Mouse (Mus musculus): ENCODE measurements around the gene Ugp2. TPM values are rescaled to one million over a fixed set of nuclear protein-coding genes. Genes with fewer than 3 reads are reported as not detected.
"Not testable (repeated sequence)": the region's sequence is repeated elsewhere in the genome, so short reads cannot be mapped to it uniquely, and the experiment has no call there.

The Ugp2 gene
- total RNA-seq, 2 experiments from 2014 or later, result 381 to 442 TPM

GRCm38 (mm10) chr11:21343490-21343889 lies 27.5 kb downstream of the Ugp2 start:
- intact Hi-C loops (cut with DNase I), result no loop called here
- DNase-seq, result no peak

GRCm38 (mm10) chr11:21339088-21339487 lies 31.9 kb downstream of the Ugp2 start:
- intact Hi-C loops (cut with DNase I), result no loop called here
- DNase-seq, result no peak

GRCm38 (mm10) chr11:21337855-21338254 lies 33.1 kb downstream of the Ugp2 start:
- DNase-seq, result peak in 1 of 2 experiments; percentile 45

GRCm38 (mm10) chr11:21332639-21333295 lies 38.2 kb downstream of the Ugp2 start:
- intact Hi-C loops (cut with DNase I), result no loop called here

More at GRCm38 (mm10) chr11:21337855-21338254, 33.1 kb downstream of the Ugp2 start:
- intact Hi-C loops (cut with DNase I), result no loop called here

DNA sequence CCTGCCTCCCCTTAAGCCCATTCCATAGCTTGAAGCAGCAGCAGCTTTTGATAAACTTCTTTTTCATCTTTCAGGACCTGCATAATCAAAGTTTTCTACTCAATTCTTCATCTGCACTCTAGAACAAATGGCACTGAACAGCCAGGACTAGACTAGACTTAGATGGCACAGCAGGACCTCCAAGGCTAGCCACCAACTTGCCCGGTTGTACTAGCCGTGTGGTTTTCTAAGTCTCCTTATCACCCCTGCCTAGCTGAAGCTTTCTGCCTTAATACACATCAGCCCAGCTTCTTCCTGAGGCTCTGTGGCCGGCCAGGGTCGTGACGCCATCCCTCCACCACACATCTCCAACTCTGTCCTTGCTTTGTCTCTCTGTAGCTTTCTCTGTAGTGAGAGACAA lies 42.9 kb downstream of the Ugp2 start:
- intact Hi-C loops (cut with DNase I), result no loop called here
- no peak for DNase-seq

More at GRCm38 (mm10) chr11:21332639-21333295, 38.2 kb downstream of the Ugp2 start:
- DNase-seq, result no peak

DNA sequence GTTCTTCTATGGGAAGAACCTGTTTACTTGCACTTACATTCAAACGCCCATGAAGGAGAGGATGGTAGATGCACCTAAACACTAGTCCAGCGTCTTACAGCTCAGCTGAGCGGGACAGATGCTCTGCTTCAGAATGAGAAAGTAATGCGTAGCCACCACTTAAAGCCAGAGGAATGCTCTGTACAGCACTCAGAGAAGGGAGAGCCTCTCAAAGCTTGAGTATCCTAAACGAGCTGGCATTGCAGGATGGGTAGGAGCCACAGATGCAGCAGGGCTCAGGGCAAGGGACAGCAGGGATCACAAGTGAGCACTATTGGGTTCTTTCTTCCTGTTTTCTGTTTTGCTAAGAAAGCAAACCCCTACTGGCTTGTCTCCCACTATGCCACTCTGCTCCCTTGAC lies 43.5 kb downstream of the Ugp2 start:
- DNase-seq, result no peak
- intact Hi-C loops (cut with DNase I), result no loop called here

- DNase-seq, result no peak
- intact Hi-C loops (cut with DNase I), result no loop called here
Observed at GRCm38 (mm10) chr11:21326770-21327169, 44.2 kb downstream of the Ugp2 start.

DNA sequence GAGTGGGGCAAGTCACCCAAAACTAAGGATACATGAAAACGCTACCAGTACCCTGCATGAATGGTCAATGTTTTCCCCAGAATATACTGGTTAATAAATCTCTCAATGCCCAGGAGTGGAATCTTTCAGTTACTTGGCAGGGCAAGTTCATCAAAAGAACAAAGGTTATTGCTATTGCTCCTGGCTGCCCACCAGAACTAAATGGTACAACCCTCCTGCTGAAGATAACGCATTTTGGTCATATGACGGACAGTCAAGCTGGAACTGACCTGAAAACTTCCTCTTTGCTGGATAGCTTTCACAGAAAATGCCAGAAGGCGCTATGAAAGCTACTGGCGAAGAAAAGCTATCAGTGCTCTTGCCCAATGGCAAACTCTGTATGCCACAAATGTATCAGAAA lies 45.2 kb downstream of the Ugp2 start:
- intact Hi-C loops (cut with DNase I), result no loop called here
- DNase-seq, result no peak

GRCm38 (mm10) chr11:21322349-21322748 lies 48.7 kb downstream of the Ugp2 start:
- intact Hi-C loops (cut with DNase I), result no loop called here
- no peak for DNase-seq

- DNase-seq, result no peak
- intact Hi-C loops (cut with DNase I), result no loop called here
Observed at GRCm38 (mm10) chr11:21321577-21321976, 49.4 kb downstream of the Ugp2 start.

DNA sequence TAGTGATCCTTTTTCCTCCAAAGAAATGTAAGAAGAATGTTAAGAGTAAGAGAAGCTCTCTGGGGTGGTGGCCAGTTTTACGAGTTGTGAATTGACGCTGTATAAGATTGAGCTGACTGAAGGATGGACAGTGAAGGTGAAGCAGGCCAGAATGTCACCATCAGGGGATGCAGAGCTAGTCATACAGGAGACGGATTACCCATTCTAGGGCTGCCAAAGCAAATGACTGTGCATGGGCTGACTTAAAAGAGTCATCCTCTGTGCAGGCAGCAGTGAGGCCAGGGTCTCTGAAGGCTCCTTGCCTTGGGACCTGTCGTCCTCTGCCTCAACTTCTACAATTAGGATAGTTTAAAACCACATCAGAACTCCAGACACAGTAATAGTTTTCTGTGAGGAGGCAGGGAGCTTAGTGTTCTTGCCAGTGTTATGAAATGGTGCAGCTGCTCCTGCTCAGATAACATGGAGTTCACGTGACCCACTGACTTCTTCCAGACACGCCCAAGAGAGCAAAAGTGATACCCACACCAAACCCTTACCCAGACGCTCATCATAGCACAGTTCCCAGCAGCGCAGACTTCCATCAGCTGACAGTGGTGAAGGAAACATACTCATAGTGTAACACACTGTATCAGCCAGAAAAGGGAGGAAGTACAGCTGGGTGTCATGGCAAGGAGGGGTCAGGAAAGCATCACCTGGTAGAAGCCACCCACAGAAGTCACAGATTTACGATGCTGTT lies 56.9 kb downstream of the Ugp2 start:
- intact Hi-C loops (cut with DNase I), result no loop called here
- DNase-seq, result peak in 1 of 2 experiments; percentile 42

GRCm38 (mm10) chr11:21309516-21309915 lies 61.5 kb downstream of the Ugp2 start:
- DNase-seq, result no peak
- intact Hi-C loops (cut with DNase I), result no loop called here

DNA sequence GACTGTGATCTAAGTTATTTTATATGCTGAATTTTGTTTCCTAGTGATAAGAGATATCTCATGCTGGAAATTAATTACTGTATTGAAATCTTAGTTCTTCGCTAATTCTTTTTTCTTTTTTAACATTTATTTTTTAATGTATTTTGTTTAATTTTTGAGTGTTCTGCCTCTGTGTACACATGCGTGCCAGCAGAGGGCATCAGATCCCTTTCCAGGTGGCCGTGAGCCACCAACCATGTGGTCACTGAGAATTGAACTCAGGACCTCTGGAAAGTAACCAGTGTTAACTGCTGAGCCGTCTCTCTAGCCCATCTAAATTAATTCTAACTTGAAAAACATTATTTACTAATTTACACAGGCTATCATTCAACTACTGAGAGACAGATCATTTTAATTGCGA lies 62.9 kb downstream of the Ugp2 start:
- DNase-seq, result peak in 1 of 2 experiments; percentile 15
- intact Hi-C loops (cut with DNase I), result no loop called here

- DNase-seq, result no peak
- intact Hi-C loops (cut with DNase I), result no loop called here
Observed at GRCm38 (mm10) chr11:21307078-21307668, 63.8 kb downstream of the Ugp2 start.

DNA sequence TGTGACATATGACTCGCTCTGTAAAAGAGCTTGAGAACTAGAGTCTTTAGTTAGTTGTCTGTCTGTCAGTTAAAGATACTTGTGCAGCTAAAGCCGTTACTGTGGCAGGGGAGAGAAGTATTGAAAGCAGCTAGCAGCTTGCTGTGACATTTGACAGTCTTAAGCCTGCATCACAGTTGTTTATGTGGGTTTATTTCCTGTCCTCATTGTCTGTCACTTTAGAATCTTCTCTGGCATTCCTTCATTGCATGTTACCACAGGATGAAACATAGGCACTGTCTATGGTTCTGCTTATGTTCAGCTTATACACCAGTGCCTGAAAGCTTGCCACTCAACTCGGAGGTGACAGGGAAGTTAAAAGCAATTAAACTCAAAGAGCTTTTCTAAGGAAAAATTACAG lies 67.4 kb downstream of the Ugp2 start:
- intact Hi-C loops (cut with DNase I), result no loop called here
- no peak for DNase-seq

DNA sequence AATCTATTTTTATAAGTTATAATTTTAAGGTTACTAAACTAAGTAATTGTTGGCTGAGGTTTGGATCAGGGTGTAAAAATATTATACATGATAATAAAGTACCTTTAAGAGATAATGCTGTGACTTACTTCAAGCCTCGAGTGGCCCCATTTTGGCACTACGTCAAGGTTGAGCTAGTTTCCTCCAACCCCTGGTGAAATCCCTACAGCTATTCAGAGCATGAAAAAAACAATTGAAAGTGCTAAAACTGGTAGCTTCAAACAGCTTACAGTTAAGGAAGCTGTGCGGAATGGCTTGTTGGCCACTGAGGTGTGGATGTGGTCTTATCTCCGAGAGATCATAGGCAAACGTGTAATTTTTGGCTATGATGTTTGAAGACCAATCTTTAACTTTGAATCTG lies 75.5 kb downstream of the Ugp2 start:
- no peak for DNase-seq
- intact Hi-C loops (cut with DNase I), result no loop called here

DNA sequence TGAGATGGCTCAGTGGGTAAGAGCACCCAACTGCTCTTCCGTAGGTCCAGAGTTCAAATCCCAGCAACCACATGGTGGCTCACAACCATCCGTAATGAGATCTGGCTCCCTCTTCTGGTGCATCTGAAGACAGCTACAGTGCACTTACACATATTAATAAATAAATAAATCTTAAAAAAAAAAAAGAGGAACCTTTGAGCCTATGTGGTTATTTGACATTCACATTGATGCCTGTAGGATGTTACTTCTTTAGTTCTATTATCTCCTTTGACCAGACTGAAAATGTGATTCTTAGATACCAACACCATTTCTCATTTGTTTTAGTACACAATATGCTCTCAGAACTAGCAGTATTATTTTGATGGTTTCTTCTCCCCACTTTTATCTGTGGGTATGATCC lies 82.8 kb downstream of the Ugp2 start:
- intact Hi-C loops (cut with DNase I); DNase-seq: not testable (repeated sequence)

DNA sequence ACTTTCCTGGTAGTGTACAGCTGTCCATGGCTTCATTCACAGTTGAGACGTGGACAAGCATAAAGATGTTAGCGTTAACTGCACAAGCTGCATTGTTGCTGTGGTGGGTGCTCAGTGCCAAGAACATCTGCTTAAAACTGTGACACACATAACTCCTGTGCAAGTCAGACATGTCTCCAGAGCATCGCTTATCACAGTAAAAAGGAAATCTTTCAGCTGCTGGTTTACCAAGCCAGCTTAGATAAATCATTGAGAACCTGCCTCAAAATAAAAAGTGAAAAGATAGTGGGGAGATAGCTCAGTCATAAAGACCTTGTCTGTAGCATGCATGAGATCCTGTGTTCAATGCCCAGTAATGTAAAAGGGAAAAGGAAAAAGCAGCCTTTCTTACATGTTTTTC lies 84.6 kb downstream of the Ugp2 start:
- intact Hi-C loops (cut with DNase I), result no loop called here
- DNase-seq, result no peak

DNA sequence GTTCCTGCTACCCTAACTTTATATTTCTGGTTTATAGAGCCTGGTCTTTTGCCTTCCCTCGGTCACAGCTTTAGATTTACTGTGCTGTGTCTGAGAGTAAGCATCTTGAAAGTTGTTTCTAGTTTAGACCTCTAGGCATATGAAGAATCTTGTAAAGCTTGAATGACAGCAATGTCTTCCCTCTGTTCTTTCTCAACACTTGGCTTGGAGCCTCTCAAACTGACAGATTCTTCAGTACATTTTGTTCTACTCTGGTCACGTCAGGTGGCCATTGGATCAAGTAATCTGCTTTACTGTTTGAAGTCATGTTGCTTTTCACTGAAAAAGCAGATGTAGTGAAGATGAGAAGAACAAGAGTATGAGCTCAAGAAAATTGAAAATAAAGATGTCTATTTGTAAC lies 94.8 kb downstream of the Ugp2 start:
- no peak for DNase-seq
- intact Hi-C loops (cut with DNase I), result no loop called here

All from gastrocnemius, postnatal 36 days (tissue).